Mouse (Mus musculus) cerebellum, adult 2 months (tissue): ENCODE data around the gene Prmt7.

Source experiments
- CTCF ChIP-seq: fragments of 200-500 bp; IDR thresholded peaks from 2 replicates; pipeline ENCODE4 v1.5.1; 2011; ENCODE audit warnings: low read depth, mild to moderate bottlenecking, control low read depth, low read length, moderate library complexity, borderline replicate concordance; ENCODE audit not compliant: insufficient read depth
- POLR2A ChIP-seq: fragments of 200-500 bp; IDR thresholded peaks from 2 replicates; pipeline ENCODE4 v1.6.1; 2011; ENCODE audit warnings: low read length, control low read depth, borderline replicate concordance; ENCODE audit not compliant: insufficient read depth

DNA sequence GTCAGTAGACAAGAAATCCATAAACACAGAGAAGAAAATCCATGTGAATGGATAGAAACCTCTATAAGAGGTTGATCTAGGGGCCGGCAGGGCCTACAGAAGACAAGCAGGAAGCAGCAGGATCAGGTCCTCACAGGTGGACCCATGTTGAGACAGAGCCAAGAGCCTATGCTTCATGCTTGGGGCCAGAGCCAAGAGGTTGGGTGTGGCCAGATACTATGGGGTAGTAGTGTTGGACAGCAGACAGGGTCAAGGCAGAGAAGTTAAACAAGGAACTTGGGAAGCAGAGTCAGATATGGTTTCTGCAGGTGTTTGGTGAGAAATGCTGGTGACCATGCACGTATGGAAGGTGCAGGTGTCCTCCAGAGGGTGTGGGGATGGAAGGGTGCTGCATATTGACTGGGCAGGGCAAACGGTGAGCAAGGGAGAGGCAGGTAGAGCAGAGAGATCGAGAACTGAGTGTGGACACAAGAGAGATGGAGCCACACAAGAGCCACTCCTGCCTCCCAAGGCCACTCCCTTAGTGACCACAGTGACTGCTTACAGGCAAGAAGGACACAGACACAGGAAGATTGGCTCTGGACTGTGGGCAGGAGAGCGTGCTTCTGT lies 66.1 kb downstream of the Prmt7 start:
- no peak for TF ChIP-seq CTCF
- no peak for TF ChIP-seq POLR2A
